Mouse (Mus musculus): ENCODE measurements at regions not wholly inside any gene's neighbourhood (a gene's known extent, or its start where the extent isn't known, plus 50 kb on each side); places are given as distances from the start of the nearest gene placed in this dataset.
A peak's percentile ranks its signal among the peaks of the same experiment; 100 is the strongest.

DNA sequence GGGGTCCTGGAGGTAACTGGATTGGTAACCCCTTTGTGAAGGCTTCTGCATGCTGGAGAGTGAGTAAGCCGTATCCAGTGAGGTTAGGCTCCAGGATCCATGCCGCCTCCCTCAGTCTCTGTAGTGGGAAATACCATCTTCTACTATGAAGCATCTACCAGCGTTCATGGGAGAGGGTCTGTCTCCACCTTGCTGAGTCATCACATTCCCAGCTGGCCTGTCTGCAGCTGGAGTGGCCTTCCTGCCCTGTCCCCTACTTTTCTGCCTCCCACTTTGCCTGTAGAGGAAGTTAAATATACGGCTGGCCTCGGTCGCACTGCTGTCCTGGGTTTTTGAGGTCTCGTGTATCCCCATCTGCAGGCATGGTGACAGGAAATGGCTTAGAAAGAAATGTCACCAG, 78.0 kb upstream of the Sec14l1 start:
- no peak for DNase-seq

DNA sequence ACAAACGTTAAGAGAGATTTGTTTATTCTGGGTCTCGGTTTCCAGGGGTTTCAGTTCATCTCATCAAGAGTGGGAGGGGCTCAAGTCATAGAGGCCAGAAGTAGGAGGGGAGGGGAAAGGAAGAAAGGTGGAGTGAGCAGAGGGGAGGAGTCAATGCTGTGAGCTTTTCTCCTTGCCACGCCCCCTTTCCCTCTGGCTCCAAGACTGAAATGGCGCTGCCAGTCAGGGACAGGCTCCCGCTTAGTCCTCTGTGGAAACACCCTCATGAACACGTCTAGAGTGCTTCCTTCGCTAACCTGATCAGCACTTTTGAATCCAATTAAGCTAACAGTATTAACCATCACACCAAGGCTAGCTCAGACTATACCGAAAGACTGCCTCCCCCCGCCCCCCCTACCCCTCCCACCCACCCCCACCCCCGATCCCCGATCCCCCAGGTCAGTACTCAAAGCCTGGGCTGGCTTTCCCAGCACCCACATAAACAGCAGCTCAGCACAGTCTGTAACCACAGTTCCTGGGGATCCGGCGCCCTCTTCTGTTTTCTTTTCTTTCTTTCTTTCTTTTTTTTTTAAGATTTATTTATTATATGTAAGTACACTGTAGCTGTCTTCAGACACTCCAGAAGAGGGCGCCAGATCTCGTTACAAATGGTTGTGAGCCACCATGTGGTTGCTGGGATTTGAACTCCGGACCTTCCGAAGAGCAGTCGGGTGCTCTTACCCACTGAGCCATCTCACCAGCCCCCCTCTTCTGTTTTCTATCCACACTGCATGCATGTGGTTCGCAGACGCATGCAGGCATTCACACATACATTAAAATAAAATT, 76.5 kb upstream of the Sec14l1 start:
- no peak for DNase-seq

GRCm38 (mm10) chr11:117040829-117041228, 74.1 kb upstream of the Sec14l1 start:
- no peak for DNase-seq

DNA sequence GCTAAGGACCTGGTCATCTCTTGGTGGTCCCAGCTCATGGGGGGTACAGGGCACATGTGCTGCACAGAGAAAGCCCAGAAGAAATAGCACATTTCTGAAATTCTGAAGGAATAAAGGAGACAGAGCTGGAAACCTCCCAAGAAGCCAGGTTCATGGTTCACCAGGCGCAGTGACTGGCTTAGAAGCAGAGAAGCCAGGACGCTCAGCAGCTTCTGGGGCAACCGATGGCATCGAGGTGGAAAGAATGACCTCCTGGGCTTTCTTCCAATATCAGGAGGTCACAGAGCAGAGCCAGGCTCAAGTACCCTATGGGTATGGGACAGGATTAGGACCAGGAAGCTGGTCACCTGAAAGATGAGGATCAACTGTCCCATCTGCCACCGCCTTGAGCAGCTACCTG, 72.6 kb upstream of the Sec14l1 start:
- peak in 1 of 2 experiments; percentile 16 for DNase-seq

GRCm38 (mm10) chr11:117043524-117043923, 71.4 kb upstream of the Sec14l1 start:
- peak; percentile 41 to 79 for DNase-seq

- no peak for DNase-seq
Observed at GRCm38 (mm10) chr11:117044731-117045130, 70.2 kb upstream of the Sec14l1 start.

- DNase-seq, result no peak
Observed at GRCm38 (mm10) chr11:117046636-117047035, 68.3 kb upstream of the Sec14l1 start.

DNA sequence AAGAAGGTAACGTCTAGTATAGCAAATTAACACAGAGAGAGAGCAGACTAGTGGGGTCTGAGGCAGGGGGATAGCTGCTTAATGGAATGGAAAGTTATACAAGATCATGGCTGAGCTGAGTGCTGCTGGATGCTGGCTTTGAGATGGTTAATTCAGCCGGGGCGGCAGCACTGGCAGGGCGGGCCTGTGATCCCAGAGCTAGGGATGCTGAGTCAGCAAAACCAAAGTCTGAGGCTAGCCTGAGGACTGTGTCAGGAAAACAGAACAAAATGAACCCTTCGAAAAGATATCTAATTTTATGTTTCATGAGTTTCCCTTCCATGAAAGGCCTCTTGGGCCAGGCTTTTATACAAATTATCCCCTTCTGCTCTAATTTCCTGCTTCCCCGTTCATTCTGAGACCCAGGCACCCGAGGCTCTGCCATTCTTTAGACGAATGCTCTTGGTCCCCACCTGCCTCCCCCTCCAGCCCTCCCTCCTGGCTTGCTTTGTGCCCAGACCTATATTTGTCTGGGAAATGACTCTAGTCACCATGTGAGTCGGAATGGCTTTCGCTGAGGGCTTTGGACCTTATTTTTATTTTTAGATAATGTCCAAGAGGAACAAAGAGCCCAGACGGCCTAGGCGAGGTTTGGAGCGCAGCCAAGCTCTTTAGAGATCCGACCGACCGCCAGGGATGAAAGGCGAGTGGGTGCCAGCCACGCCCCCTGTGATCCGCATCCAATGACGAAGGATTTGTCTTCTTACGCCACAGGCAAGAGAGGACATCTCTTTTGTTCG, 67.6 kb upstream of the Sec14l1 start:
- peak; percentile 80 to 81 for DNase-seq

DNA sequence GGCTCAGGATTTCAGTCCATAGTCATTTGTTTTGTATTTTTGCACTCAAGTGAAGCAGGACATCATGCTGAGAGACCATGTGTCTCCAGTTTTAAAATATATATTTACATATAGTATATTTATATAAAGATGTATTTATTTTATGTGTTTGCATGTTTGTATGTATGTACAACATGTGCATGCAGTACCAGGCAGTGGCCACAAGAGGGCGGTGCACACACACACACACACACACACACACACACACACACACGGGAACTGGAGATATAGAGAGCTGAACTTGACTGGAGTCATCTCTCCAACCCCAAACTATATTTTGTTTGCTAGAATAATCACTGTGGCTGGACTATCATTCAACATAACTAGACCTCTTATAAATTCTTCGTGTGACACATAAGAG, 66.1 kb upstream of the Sec14l1 start:
- DNase-seq, result no peak

- DNase-seq, result no peak
Observed at GRCm38 (mm10) chr11:117050788-117051187, 64.2 kb upstream of the Sec14l1 start.

- DNase-seq, result peak; percentile 70 to 87
Observed at GRCm38 (mm10) chr11:117056958-117057357, 58.0 kb upstream of the Sec14l1 start.

- no peak for DNase-seq
Observed at GRCm38 (mm10) chr11:117057451-117057850, 57.5 kb upstream of the Sec14l1 start.

- DNase-seq, result no peak
Observed at GRCm38 (mm10) chr11:117059120-117059519, 55.8 kb upstream of the Sec14l1 start.

DNA sequence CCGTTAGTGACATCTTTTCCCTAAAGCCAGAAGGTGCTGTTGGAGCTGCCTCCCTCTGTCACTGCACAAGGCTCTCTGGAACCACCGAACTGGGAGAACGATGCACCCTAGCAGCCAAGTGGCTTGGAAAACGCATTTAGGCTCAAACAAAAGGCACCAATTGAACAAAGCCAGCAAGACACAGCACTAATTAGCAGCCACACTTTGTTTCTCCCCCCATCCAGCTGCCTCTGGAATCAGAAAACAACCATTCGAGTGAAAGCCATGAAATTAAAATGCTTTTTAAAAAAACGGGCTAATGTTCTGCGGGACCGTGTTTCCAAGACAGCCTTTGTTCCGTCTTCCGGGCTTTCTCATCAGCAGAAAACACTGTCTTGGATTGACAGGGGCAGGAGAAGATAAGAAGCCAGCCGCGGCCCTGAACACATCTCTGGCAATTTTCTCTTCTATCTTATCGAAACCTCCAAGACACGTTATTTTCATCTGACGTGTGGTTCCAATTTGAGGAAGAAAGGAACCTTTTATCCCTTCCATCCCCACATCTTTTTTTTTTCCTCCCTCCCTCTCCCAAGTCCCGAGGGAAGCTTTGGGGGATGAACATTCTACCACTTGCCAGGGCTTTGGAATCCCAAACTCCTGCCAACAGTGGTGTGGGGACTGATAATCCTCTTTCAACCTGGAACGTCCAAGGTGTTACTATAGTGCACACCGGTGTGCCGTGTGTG, 54.8 kb upstream of the Sec14l1 start:
- DNase-seq, result no peak

DNA sequence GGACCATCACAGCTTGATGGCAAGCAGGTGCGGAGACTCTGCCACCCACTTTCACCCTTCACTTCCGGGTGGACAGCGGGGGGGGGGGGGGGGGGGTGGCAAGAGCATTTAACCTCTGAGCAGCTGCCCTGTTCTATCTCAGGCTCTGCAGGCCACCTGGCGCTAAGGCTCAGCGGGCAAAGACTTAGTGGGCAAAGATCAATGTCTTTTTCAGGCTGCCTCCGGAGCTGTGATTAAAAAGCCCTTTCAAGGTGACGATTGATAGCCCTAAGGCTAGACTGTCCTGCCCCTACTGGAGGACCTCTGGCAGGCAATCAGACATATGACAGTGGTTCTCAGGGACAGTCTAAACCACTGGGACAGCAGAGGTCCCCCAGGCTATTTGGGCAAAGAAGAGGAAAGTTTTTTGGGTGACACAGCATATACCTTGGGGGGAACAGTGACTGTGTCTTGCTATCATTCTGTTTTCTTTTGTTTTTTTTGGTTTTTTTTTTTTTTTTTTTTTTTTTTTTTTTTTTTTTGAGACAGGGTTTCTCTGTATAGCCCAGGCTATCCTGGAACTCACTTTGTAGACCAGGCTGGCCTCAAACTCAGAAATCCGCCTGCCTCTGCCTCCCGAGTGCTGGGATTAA, 54.1 kb upstream of the Sec14l1 start:
- DNase-seq, result no peak

DNA sequence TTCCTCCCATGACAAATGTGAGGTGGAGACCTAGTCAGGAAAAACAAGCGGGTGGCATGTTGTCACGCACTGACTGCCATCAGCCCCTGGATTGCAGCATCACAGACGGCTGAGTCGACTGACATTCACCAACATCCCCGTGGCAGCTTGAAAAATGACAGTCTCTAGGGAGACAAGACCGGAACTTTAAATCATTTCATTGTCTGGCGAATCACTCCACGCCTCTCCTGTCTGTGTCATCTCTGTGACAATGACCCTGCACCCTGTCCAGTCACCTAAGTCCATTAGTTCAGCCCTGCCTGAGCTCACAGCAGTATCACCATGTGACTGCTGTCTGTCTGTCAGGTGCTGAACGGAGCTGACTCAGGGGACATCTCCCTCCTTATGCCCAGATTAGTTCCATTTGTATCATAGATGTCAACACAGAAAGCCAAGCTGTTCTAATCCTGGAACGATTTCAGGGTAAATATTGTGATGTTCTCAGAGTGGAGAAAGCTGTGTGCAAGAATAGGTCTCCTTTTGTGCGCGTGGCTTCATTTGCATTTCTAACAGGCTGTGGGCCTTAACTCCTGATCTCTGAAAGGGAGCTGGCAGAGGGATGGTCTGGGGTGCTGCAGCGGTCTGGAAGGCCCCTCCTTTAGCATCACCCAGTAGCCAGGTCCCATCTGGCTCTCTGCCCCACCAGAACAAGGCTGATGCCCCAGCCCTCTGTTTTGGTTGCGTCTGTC, 52.0 kb upstream of the Sec14l1 start:
- no peak for DNase-seq

Measured in heart, adult 18-20 months (tissue).